Mouse (Mus musculus) stomach, embryonic 16.5 days (tissue): Measurements from ENCODE around the gene Asxl2. TPM values are rescaled to one million over a fixed set of nuclear protein-coding genes. Genes with fewer than 3 reads are reported as not detected.
"Not testable (repeated sequence)": the region's sequence is repeated elsewhere in the genome, so short reads cannot be mapped to it uniquely, and the experiment has no call there.

Source experiments
- ATAC-seq: fragments of 200-750 bp; cut with Nextera tagmentation; 2 replicates; pipeline ENCODE4 v1.8.0; 2017; ENCODE audit warnings: moderate number of reproducible peaks, moderate TSS enrichment; ENCODE audit not compliant: insufficient read depth, low FRiP score
- H3K27ac ChIP-seq: fragments of 300-500 bp; sonication (generic); 2 replicates; pipeline ENCODE4 v1.5.1; 2014; ENCODE audit warnings: low read length
- H3K27me3 ChIP-seq: fragments of 300-500 bp; sonication (generic); 2 replicates; pipeline ENCODE4 v1.6.1; 2014; ENCODE audit warnings: low read length, control low read depth, mixed read lengths; ENCODE audit not compliant: control insufficient read depth, insufficient read depth
- H3K36me3 ChIP-seq: fragments of 300-500 bp; sonication (generic); 2 replicates; pipeline ENCODE4 v1.6.1; 2014; ENCODE audit warnings: low read length; ENCODE audit not compliant: control insufficient read depth, insufficient read depth
- H3K4me1 ChIP-seq: fragments of 300-500 bp; sonication (generic); 2 replicates; pipeline ENCODE4 v1.6.1; 2014; ENCODE audit warnings: low read length, control low read depth, mixed read lengths; ENCODE audit not compliant: control insufficient read depth, insufficient read depth
- H3K4me2 ChIP-seq: fragments of 300-500 bp; sonication (generic); 2 replicates; pipeline ENCODE4 v1.6.1; 2014; ENCODE audit warnings: low read depth, low read length, mixed read lengths
- H3K4me3 ChIP-seq: fragments of 300-500 bp; sonication (generic); replicated peaks from 2 replicates; pipeline ENCODE4 v1.5.1; 2014; ENCODE audit warnings: mild to moderate bottlenecking, low read length
- H3K9ac ChIP-seq: fragments of 300-500 bp; sonication (generic); 2 replicates; pipeline ENCODE4 v1.6.1; 2014; ENCODE audit warnings: low read length
- H3K9me3 ChIP-seq: fragments of 300-500 bp; sonication (generic); replicated peaks from 2 replicates; pipeline ENCODE4 v1.6.1; 2016; ENCODE audit warnings: low read length, control low read depth; ENCODE audit not compliant: control insufficient read depth
- WGBS: fragments of 180-500 bp; shearing (Covaris S2); extraction: QIAGEN DNeasy Blood & Tissue Kit; methylation state at CpG from one replicate; pipeline ENCODE4 v1.1.7; 2014; 5-methylcytosine and 5-hydroxymethylcytosine counted together
- polyA plus RNA-seq: library from polyadenylated mRNA; unstranded; fragments of >200 nt; fragmentation: Nextera tagmentation; extraction: Ambion mirVana; gene quantifications from 2 replicates; pipeline ENCODE4 v1.2.1, GENCODE M21; 2015

Gene Asxl2
- polyA plus RNA-seq, 1 experiment from 2014 or later: 18.8 TPM

- H3K9me3 ChIP-seq: no peaks in the 10 kb centered on the region
- WGBS: 71% methylated on average over 4 of the region's 4 CpGs
- no peak for ATAC-seq
- no peaks in the 10 kb centered on the region for H3K27me3 ChIP-seq
- H3K4me2 ChIP-seq: no peak overlapping the region
- H3K9ac ChIP-seq: no peak overlapping the region
- H3K4me3 ChIP-seq: no peak overlapping the region
- H3K36me3 ChIP-seq: no peaks in the 10 kb centered on the region
- H3K4me1 ChIP-seq: no peaks in the 10 kb centered on the region
- H3K27ac ChIP-seq: no peak overlapping the region
These were observed 92.1 kb downstream of the Asxl2 start for GRCm38 (mm10) chr12:3518665-3519297.

DNA sequence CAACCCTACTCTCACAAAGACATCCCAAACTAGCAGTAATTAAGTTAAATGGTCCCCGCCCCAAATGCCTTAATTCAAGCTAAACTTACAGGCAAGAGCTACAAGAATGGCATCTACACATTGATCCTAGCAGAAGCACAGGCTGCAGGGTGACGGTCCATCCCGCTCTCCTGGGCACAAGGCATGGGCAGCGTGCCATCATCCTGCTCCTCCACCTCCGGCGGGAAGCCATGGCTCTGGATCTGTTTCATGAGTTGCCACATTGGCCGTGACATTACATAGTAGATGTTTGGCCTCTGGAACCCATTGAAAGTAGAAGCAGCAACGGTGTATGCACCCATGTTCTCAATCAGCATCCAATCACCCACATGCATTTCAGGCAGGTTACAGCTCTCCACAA is 95.1 kb downstream of the Asxl2 start:
- 94% methylated on average over 6 of the region's 8 CpGs for WGBS
- not testable (repeated sequence) for H3K36me3 ChIP-seq, ATAC-seq, H3K27me3 ChIP-seq, H3K9ac ChIP-seq, H3K4me3 ChIP-seq, H3K27ac ChIP-seq, H3K9me3 ChIP-seq, H3K4me2 ChIP-seq, H3K4me1 ChIP-seq

GRCm38 (mm10) chr12:3525536-3525935 is 98.9 kb downstream of the Asxl2 start:
- Histone ChIP-seq H3K27me3 (no peaks in the 10 kb centered on the region), H3K4me3 (no peak overlapping the region), H3K4me1 (no peaks in the 10 kb centered on the region), H3K9me3 (peaks cover 3% of the 10 kb centered on the region; the same call in 1 of the 2 replicates), H3K9ac (no peak overlapping the region), H3K4me2 (no peak overlapping the region), H3K36me3 (no peaks in the 10 kb centered on the region), H3K27ac (no peak overlapping the region)
- 90% methylated on average over 5 of the region's 5 CpGs for WGBS
- no peak for ATAC-seq

DNA sequence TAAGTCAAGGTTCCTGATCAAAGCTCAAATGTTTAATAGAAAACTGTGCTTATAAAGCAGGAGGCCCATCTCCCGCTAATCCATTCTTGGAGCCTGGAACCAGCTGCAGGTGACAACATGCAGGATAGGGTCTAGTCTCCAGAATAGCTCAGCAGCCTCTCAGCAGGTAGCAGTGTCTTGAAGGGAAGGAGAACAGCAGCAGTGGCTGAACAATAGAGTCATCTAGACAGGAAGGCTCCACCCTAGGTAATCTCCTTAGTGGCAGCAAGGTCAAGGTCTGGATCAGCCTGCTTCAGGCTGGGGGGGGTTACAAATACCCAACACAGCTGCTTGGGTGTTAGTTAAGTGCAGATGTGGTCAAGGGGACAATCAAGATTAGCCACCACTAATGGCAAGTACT is 108.8 kb downstream of the Asxl2 start:
- not testable (repeated sequence) for H3K4me1 ChIP-seq, H3K9me3 ChIP-seq, H3K4me2 ChIP-seq, H3K27ac ChIP-seq, H3K27me3 ChIP-seq, H3K4me3 ChIP-seq, H3K36me3 ChIP-seq, H3K9ac ChIP-seq, ATAC-seq
- WGBS: 97% methylated on average over 1 of the region's 1 CpGs

- Histone ChIP-seq H3K4me3 (no peak overlapping the region), H3K4me2 (no peak overlapping the region), H3K36me3 (no peaks in the 10 kb centered on the region), H3K9me3 (no peaks in the 10 kb centered on the region), H3K27ac (peak overlapping the region; percentile 9; the same call in 1 of the 2 replicates), H3K9ac (no peak overlapping the region), H3K27me3 (no peaks in the 10 kb centered on the region), H3K4me1 (no peaks in the 10 kb centered on the region)
- WGBS: 65% methylated on average over 3 of the region's 3 CpGs
- ATAC-seq: peak; percentile 40; the same call in 1 of the 2 replicates
These were observed 111.0 kb downstream of the Asxl2 start for GRCm38 (mm10) chr12:3537616-3538015.

- ATAC-seq: no peak
- Histone ChIP-seq H3K4me2 (no peak overlapping the region), H3K36me3 (no peaks in the 10 kb centered on the region), H3K9ac (no peak overlapping the region), H3K4me1 (no peaks in the 10 kb centered on the region), H3K9me3 (no peaks in the 10 kb centered on the region), H3K4me3 (no peak overlapping the region), H3K27ac (peak overlapping the region; percentile 9; the same call in 1 of the 2 replicates), H3K27me3 (no peaks in the 10 kb centered on the region)
- WGBS: 75% methylated on average over 1 of the region's 1 CpGs
These were observed 111.4 kb downstream of the Asxl2 start for GRCm38 (mm10) chr12:3538036-3538435.

- ATAC-seq: no peak
- no peak overlapping the region for H3K4me3 ChIP-seq
- no peak overlapping the region for H3K9ac ChIP-seq
- H3K4me2 ChIP-seq: no peak overlapping the region
- no peaks in the 10 kb centered on the region for H3K36me3 ChIP-seq
- no peaks in the 10 kb centered on the region for H3K4me1 ChIP-seq
- no peaks in the 10 kb centered on the region for H3K27me3 ChIP-seq
- H3K27ac ChIP-seq: no peak overlapping the region
- 64% methylated on average over 2 of the region's 2 CpGs for WGBS
- H3K9me3 ChIP-seq: no peaks in the 10 kb centered on the region
These were observed 112.9 kb downstream of the Asxl2 start for GRCm38 (mm10) chr12:3539605-3540004.

DNA sequence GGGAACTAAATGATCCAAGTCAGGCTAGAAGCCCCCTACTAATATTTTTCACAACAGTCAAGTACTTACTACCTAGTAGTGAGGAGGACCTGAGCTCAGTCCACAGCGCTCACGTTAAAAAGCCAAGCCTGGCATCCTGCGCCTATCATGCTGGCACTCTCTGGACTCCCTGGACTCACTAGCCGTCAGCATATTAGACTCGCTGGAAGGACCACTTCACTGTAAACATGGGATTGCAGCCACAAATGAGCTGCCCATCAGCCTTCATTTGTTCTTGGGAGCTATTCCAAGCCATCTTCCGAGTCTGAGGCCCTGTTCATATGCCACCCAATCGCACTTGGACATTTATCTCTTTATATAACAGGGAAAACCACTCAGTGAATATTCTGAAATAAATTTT is 114.2 kb downstream of the Asxl2 start:
- H3K4me3 ChIP-seq: no peak overlapping the region

GRCm38 (mm10) chr12:3545451-3545850 is 118.8 kb downstream of the Asxl2 start:
- Histone ChIP-seq H3K9me3 (no peaks in the 10 kb centered on the region), H3K9ac (no peak overlapping the region), H3K4me3 (no peak overlapping the region), H3K4me2 (no peak overlapping the region), H3K4me1 (no peaks in the 10 kb centered on the region), H3K27ac (no peak overlapping the region), H3K36me3 (no peaks in the 10 kb centered on the region), H3K27me3 (no peaks in the 10 kb centered on the region; the same call in 1 of the 2 replicates)
- 77% methylated on average over 3 of the region's 3 CpGs for WGBS
- no peak for ATAC-seq

More for the DNA sequence above, 114.2 kb downstream of the Asxl2 start:
- 84% methylated on average over 7 of the region's 7 CpGs for WGBS
- no peaks in the 10 kb centered on the region for H3K27me3 ChIP-seq
- H3K9ac ChIP-seq: no peak overlapping the region
- no peaks in the 10 kb centered on the region for H3K36me3 ChIP-seq
- H3K4me1 ChIP-seq: no peaks in the 10 kb centered on the region
- no peak overlapping the region for H3K27ac ChIP-seq
- no peaks in the 10 kb centered on the region for H3K9me3 ChIP-seq
- H3K4me2 ChIP-seq: no peak overlapping the region
- no peak for ATAC-seq
